Mouse (Mus musculus): Measurements from ENCODE around the gene Tbx6.
A peak's percentile ranks its signal among the peaks of the same experiment; 100 is the strongest.

Tbx6 gene

DNA sequence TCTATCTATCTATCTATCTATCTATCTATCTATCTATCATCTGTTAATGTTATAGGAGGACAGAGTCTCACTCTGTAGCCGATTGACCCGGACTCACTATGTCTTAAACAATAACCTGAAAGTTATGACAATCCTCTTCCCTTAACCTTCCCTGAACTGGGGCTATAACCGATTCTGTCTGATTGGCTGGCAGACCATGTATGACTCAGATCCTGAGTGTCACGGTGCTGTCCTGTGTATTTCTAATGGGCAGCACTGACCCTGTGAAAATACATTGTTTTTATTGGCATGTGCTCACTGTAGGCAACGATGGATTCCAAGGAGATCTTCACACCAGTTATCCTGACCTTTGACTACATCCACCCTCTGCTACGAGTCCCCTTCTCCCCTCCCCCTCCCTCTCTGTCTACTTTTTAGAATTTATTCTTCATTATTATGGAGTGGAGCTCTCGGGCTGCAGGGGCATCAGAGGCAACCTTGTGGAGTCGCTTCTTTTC lies 34.5 kb downstream of the Tbx6 start:
- no peak for DNase-seq (ENCODE audit: extremely low read depth, low read depth)

DNA sequence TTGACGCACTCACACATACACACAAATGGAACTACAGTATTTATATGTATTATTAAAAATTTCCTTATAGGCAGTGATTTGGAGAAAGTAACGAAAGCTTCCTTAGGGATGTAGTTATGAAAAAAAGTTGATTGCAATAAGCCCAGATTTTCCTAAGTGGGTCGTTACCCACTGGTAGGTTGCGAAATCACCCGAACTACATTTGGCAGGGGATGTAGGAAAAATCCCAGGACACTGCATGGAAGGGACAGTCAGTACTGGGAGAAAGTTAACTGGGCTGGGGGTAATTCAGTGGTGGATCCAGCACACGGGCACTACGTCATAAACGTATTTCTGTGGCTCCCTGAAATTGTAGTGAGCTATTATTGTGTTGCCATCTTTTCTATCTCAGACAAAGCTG lies 35.2 kb downstream of the Tbx6 start:
- no peak for DNase-seq (ENCODE audit: extremely low read depth, low read depth)

DNA sequence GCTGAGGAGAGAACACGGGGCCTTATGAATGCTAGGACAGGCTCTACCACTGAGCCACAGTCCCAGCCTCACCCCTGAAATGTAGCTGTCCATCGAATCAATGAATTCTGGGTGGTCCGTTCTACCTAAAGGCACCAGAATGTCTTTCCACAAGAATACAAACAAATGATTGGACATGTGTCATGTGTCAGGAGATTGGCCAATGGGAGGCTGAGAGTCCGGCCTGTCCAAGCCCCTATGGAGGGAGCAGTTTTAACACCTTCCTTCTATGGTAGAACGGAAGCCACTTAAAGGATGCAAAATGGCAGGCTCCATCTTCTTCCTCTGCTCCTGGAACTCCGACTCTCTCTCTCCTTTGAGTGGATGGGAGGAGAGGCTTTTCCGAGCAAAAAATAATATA lies 36.3 kb downstream of the Tbx6 start:
- no peak for DNase-seq (ENCODE audit: extremely low read depth, low read depth)

DNA sequence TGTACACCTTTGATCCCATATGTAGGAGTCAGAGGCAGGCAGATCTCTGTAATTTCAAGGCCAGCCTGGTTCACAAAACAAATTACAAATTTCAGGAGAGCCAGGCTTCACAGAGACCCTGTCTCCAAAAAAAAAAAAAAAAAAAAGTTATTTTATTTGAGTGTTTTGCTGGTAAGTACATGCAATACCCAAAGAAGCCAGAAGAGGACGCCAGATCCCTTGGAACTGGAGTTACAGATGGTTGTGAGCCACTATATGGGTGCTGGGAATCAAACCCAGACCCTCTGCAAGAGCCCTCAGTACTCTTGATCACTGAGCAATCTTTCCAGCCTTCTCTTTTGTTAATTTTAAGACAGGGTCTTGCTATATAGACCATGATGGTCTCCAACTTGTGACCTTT lies 37.5 kb downstream of the Tbx6 start:
- no peak for DNase-seq (ENCODE audit: extremely low read depth, low read depth)

DNA sequence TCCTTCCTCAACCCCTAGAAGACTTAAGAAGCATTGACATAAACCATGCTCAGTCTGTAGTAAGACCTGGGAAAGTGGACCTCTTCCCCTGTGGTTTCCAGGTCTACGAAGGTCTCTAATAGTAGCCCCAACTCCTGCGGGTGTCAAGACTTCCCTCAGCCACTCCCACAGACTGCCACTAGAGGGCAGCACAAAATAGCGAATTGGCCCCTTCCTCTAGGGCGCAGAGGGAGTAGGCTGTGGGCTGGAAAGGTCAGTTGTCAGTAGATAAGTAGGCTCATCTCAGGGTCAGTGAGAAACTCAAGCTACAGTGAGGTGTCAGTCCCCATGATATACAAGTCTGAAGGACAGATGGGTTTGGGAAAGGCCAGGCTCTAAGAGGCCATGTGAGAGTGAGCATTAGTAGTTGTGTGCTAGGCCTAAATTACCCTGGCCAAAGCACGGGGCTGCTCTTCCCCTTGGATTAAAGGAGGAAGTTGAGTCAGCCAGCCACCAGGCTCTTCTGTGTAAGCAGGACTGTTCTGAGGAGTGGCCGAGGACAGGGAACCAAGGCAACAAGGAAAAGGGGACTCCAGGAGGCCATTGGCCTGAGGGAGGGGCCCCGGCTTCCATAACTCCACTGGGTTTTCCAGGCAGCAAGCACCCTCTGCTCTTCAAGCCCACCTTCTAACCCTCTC lies 40.7 kb downstream of the Tbx6 start:
- DNase-seq (ENCODE audit: extremely low read depth, low read depth) = no peak

DNA sequence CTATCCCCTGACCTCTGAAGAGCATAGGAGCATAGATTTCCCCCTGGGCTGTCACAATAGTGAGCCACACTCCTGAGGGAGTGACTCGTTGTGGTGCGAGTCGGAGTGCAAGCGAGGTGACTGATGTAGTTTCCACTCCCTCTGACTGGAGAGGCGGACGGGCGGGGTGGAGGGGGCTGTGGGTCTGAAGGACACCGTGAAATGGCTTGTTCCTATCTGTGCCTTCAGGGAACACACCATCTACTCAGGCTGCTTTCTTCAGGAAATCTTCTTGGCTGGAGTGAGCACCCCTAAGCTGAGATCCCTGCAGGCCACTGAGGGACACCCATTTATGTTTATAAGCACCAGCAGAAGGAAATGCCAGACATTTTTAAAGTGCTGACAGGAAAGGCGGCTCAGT lies 41.5 kb downstream of the Tbx6 start:
- no peak for DNase-seq (ENCODE audit: extremely low read depth, low read depth)

DNA sequence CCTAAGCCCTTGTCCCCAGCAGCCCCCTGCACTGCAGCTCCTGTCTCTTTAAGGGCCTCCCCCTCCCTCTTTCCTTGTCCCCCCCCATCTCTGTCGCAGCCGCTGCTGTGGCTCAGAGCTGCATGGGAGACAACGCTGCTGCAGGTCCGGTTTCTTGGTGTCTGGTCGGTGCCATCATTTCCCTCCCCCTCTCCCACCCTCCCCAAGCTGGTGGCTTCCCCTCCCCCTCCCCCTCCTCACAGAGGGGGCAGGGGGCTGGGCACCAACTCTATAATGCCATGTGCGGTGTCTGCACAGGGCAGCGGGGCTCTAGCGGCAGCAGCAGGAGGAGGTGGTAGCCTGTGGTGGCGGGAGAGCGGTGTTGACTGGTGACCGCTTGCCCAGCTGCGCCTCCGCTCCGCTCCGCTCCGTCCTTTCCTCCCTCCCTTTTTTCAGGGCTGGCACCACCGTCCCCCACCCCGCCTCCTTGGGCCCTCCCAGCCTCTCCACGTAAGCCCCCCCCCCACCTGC lies 42.0 kb downstream of the Tbx6 start:
- DNase-seq (ENCODE audit: extremely low read depth, low read depth) = no peak

DNA sequence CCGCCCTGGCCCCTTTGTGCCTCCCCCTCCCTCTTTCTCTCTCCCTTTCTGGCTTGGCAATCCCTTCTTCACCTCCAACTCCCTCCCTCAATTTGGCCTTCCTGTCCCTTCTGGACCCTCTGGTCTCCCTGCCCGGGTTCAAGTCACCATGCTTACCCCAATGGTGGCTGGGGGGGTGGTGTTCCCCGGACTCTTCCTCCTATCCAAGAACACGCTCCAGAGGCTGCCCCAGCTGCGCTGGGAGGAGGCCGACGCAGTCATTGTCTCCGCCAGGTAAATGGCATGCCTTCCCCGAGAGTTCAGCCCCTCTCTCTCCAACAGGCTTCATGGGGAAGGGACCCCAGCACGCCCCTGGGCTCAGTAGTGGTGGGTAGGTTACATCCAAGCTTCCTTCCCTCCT lies 42.7 kb downstream of the Tbx6 start:
- no peak for DNase-seq (ENCODE audit: extremely low read depth, low read depth)

DNA sequence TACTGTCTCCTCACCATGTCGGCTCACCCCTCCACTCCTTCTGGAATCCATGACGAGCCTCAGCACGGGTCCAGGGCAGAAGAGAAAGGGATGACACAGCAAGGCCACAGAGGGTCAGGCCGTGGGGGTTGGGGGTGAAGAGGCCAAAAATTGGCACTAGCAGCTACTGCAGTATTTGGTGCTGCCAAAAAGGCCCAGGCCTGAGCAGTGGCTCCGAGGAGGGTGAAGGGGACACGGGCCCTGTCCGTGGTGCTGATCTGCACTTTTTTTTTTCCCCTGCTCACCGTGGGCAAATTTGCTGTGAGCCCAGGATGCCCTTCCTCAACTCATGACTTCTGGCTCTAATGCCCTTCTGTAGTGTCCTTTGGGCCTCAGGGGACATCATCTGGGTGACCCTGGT lies 44.1 kb downstream of the Tbx6 start:
- DNase-seq (ENCODE audit: extremely low read depth, low read depth) = no peak

DNA sequence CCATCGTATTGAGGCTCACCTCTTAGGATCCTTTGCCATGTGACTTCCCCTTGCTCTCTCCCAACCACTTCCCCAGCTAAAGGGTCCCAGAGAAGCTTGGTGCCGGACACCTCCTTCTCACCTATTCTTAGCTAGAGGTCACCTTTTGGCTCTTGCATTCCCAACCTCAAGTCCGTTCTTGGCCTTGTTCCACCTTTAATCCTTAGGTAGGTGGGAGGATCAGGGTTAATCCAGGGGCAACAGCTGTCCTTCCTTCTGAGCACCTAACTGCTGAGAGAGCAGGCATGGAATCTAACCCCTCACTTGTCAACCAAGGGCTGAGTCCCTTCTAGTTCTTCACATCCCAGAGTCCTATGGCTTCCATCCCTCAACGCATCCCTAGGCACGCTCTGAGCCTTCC lies 44.7 kb downstream of the Tbx6 start:
- no peak for DNase-seq (ENCODE audit: extremely low read depth, low read depth)

DNA sequence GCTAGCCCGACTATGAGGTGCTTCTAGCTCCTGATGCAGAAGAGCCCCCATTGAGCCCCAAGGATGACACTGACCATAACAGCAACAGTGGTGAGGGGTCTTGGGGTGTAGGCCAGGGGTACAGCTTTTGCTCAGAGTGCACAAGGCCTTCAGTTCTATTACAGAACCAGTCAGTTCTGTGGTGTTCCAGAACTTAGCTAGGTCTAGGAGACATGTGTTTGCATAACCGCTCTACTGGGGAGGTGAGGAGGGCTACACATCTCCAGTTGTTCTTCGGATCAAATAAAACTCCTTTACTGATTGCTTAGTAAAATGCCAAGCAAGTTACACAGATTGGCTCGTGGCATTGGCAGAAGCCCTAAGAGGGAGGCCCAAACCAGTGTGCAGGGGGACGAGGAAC lies 50.3 kb downstream of the Tbx6 start, which contains the start of gene 4930451I11Rik:
Gene 4930451I11Rik, minus strand, starts transcription at position 101 of the 400 bp plus-strand sequence.
- no peak for DNase-seq (ENCODE audit: extremely low read depth, low read depth)

DNA sequence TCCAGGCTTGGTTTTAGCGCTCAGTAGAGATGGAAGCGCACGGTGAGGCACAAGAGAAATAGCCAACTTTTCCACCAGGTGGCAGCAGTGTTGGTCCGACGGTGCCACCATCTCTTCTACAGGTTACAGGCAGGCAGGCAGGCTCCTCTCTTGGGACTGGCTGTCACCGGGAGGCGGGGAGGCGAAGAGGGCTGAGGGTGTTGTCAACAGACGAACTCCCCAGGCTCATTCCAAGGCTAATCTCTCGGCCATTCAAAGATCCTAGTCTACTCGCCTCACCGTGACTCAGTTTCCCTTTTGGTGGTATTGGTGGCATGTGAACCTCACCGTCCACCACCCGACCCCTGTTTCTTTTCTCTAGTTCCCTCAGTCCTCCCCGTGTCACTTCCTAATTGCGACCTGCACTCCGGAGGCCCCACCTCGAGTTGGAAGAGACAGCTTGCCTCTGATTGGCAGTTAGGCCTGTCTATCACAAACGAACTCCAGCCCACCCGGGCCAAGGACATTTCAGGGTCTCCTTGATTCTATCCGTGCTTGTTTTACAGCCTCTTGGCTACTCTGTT lies 50.8 kb downstream of the Tbx6 start:
- DNase-seq (ENCODE audit: extremely low read depth, low read depth) = peak; percentile 91

DNA sequence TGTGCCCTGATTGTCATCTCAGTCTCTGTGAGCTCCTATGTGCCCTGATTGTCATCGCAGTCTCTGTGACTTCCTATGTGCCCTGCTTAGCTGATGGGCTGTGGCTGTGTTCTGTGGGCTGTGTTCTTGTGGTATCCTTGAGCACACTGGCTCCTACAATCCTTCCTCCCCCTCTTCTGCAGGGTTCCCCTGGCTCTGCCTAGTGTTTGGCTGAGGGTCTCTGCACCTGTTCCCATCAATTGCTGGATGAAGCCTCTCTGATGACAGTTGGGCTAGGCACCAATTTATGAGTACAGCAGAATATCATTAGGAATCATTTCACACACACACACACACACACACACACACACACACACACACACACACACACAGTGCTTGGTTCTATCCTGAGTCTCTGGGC lies 52.0 kb downstream of the Tbx6 start:
- DNase-seq (ENCODE audit: extremely low read depth, low read depth) = no peak
